Mouse (Mus musculus) gastrocnemius, adult 18-20 months (tissue): ENCODE results near the gene Gm45713. TPM values are rescaled to one million over a fixed set of nuclear protein-coding genes. Genes with fewer than 3 reads are reported as not detected.
"Not testable (repeated sequence)": the region's sequence is repeated elsewhere in the genome, so short reads cannot be mapped to it uniquely, and the experiment has no call there.

Source experiments
- DNase-seq: peaks from one replicate; pipeline ENCODE4 v3.0.0; 2021; ENCODE audit warnings: low spot score
- total RNA-seq, 2 experiments: library from RNA; stranded (reverse); gene quantifications; 2 replicates each; pipeline ENCODE4 v1.2.3; 2021

Gm45713 gene
- total RNA-seq, 2 experiments from 2014 or later = 1.2 TPM; not detected in 1

DNA sequence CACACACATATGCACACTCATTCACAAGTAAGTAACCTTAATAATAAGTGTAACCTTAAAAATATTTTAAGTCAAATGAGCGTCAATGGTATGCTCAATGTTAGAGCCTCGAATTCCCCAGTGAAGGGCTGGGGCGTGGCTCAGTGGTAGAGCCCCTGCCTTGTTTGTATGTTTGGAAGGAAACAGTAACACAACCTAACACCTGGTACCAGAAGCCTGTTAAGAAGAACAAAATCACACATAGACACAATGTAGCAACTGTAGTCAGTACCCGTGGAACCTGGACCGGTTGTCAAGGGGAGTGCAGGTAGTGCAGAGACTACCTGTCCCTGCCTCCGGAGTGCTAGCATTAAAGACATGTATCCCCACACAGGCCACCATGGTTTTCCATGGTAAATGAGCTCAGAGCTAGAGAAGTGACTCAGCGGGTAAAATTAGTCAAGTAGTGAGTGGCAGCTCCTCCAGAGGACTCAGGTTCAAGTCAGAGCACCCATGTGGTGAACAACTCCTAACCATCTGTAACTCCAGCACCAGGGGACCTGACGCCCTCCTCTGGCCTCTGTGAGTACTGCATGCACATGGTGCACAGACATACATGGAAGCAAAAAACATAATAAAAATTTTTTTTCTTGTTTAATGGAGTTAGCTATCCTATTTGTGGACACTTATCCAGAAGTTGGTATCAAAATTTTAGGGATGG, 37.3 kb downstream of the Gm45713 start:
- no peak for DNase-seq

DNA sequence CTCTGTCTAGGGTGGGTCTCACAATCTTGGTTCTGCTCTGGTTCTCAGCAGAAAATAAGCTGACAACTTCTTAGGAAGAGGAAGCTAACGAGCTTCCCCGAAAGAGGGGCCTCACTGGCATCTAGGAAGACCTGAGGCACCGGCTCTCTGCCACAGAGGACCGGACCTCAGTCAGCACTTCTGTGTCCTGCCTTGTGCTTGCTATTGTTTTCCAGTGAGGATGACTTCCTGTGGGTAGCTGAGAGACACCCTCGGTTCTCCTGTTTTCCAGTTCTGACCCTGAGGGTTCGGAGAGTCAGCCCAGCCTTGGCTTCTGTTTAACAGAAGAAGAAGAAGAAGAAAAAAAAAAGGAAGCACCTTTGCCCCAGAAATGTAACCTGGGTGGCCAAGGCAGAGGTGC, 38.6 kb downstream of the Gm45713 start:
- no peak for DNase-seq

DNA sequence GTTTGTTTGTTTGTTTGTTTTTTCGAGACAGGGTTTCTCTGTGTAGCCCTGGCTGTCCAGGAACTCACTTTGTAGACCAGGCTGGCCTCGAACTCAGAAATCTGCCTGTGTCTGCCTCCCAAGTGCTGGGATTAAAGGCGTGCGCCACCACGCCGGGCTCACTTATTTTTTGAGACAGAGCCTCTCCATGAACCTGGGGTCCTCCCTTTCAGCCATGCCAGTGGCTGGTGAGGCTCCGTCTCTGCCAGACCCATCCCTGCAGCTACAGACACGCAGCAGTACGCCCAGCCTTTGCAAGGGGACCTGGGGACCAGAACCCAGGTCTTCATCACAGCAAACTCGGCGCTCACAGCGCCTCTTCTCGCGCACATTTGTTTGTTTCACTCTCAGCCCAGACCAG, 40.1 kb downstream of the Gm45713 start:
- DNase-seq = not testable (repeated sequence)

DNA sequence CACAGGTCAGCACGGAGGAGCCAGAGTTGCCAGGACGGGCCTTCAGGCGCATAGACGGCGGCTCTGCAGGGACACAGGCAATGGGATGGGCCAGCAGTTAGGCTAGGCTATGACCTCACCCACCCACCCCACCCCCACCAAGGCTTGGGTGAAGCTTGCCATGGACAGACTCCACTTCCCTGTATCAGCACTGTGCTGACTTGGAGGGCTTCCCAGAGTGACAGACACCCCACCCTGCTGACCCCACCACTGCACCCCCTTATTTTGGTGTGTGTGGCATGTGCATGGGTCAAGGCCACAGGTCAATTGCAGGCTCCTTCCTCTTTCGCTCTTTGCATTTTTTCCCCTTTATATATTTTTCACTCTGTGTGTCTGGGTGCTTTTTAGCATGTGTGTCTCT, 40.7 kb downstream of the Gm45713 start:
- no peak for DNase-seq

DNA sequence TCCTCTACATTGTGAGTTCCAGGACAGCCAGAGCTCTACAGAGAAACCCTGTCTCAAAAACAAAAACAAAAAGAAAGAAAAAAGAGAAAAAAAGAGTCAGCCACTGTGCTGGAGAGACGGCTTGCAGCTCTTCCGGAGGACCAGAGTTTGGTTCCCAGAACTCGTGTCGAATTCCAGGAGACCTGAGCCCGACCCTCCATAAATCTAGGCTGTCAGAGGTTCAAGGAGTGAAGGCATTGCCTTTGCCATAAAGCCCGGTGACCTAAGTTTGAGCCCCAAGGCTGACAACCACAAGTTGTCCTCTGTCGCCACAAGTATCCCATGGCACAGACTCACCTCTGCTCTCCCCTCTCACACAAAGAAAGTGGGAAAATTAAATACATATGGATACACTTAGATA, 41.9 kb downstream of the Gm45713 start:
- DNase-seq = no peak

DNA sequence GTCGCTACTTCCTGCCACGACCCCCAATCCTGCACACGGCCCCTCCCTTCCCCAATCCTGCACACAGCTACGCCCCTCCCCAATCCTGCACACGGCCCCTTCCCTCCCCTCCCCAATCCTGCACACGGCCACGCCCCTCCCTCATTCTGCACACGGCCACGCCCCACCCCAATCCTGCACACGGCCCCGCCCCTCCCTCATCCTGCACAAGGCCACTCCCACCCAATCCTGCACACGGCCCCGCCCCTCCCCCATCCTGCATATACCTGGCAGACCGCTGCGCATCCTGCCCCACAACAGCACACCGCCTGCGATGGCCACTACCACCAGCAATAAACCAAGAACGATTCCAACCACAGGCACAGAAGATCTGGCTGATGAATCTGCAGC, 42.5 kb downstream of the Gm45713 start:
- DNase-seq = no peak

DNA sequence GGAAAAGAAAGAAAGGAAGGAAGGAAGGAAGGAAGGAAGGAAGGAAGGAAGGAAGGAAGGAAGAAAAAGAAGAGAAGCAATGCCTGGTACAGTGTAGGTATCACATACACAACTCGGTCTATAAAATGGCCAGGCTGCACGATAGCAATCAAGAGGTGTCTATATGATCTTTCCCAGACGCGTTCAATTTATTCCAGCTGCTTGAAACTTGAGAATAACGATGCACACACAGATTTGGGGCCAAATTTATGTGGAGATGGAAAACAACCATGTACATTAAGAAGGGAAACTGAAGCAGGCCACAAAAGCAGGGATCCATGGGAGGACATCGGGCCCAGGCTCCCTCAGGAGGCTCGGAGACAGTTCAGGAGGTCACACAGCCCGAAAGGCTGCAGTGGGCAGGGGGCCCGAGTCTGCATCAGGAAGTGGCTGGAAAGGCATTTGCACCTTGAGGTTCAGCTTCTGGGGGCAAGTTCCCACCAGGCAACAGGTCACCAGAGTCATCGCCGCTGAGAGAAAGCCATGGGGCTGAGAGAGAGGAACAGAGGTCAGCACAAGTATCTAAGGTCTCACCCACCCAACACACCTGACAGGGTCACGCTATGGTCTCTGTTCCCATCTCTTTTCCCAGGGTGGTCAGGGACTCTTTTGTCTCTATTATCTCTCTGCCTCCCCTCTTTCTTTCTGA, 43.1 kb downstream of the Gm45713 start:
- no peak for DNase-seq

DNA sequence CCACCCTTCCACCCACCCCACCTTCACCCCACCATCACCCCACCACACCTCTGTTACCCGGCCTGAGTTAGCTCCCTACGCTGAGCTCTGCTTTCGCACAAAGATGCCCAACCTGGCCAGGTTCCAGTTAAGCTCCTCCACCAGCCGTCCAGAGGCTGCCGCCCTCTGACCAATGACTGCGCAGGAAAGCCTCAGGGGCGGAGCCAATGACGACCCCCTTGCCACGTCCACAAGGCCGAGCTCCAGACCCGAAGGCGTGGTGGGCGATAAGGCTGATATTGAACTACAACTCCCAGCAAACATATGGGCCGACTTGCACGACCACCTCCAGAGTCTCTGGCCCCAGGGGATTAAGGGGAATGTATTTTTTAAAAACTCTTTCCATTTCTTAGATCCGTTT, 44.0 kb downstream of the Gm45713 start, which contains the start of gene Rcn3:
Gene Rcn3, minus strand, starts transcription at position 174 of the 400 bp plus-strand sequence.
- peak; percentile 84 for DNase-seq

DNA sequence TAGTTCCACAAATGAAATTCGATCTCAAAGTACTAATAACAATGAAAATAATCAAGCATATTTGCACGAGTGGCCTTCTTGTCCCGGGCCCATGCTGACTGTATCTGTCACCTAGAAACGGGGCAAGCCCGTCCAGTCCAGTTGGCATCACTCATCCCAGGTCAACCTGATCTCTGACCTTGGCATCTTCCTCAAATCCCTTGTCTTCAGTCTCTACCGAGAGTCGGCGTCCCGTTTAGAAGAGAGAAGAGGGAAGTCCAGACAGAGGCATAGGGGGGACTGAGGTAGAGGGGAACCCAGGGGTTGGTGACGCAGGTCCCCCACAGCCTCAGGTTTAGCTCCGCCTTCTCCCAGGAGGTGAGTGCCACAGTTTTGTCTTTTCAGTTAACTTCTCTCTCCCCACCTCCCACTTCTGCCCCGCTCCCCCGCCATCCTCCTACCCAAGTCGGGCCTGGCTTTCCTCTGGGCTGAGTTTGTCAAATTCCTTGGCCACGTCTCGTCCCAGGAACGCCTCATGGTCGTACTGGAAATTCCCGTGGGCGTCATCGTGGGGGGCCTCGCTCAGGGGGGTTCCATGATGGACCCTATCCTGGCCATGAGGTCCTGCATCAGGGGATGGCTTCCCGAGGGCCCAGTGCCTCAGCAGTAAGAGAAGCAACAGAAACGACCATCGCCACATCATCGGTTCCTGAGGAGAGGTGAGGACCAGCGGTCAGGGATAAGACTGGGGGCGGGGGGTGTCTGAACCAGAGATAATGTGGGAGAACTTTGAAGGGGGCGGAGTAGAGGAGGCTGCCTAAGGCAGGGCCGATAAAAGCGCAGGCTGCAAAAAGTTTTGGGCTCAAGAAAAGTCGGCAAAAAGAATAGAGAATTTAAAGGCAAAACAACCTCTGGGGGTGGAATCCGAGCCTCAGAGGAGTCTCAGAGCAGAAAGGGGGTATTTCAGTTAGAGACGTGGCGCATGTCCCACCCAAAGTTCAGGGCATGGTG, 44.7 kb downstream of the Gm45713 start:
- no peak for DNase-seq

DNA sequence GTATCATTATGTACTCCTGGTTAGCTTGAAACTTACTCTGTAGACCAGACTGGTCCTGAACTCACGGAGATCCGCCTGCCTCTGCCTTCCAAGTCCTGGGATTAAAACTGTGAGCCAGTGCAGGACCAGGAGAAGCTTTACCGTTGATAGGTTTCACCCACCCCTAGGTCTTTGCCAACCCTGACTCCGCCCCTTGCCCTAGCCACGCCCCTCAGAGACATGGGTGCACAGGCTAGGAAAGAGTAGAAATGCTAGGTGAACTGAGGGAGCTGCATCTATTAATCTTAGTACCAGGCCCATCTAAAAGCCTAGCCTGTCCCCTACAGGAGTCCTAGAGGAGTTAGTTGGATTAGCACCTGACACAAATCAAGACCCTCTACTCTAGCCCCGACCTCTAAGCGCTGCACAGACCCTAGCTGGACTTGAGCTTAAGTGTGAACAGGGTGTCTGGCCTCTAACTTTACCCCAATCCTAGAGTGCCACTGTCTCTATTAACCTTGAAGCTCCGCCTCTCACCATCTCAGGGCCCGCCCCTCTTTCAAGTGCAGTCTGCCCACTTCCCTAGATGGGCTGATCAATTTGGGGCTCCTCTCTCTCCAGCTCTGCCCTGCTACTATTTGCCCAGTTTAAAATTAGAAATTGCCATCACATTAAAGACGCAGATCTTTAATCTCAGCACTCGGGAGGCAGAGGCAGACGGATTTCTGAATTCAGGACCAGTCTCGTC, 45.6 kb downstream of the Gm45713 start:
- DNase-seq = no peak

DNA sequence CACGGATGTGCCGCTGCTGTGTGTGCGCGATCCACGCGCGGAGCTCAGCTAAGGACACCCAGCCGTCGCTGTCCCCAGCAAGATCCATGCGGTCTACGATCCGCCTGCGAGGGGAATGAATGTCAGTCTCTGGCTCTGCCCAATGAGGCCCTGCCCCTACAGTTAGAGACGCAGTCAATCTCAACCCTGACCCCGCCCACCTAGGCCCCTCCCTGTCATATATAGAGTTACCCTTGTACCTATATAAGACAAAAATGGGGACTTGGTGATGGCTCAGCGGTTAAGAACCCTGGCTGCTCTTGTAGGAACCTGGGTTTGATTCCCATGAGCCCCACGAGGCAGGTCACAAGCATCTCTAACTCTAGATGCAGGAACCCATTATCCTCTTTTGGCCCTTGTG, 47.4 kb downstream of the Gm45713 start:
- DNase-seq = no peak

DNA sequence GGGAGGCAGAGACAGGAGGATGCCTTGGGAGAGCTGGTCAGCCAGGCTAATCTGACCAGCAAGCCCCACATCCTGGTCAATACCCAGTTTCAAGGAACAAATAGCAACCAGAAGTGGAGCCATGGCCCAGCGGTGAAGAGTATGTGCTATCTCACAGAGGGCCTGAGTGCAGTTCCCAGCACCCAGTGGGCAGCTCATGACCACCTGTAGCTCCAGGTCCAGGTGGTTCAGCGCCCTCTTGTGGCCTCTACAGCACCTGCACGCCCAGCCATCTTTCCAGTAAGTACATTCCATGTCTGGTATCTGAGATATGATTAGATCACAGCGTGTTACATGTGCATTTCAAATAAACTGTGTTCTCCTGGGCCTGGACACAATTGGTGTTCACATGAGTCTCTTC, 49.9 kb downstream of the Gm45713 start:
- DNase-seq = no peak

DNA sequence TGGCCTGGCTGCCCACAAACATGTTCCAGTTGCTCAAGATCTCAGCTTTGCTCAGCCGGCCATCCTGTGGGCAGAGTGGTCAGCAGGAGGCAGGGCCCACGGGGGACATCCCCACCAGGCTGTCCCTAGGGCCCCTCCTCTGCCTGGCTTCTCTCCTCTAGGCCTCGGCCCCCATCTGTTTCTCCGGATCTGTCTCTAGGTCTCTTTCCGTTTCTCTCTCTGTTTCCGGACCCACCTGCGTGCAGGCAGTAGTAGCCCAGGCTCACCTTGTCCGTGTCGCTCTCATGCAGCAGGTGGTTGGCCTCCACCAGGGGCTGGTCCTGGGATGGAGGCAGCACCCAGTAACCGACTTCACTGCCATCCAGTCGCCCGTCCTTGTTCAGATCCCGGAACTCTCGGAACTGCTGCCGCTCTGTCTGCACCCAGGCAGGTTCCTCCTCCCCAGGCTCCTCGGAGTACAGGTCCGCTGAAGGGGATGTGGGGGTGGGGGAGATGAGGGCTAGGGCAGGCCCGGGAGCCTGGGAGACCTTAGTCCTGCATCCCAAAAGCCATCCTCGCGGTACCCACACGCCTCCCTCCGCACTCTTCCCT, 52.6 kb downstream of the Gm45713 start:
- no peak for DNase-seq

DNA sequence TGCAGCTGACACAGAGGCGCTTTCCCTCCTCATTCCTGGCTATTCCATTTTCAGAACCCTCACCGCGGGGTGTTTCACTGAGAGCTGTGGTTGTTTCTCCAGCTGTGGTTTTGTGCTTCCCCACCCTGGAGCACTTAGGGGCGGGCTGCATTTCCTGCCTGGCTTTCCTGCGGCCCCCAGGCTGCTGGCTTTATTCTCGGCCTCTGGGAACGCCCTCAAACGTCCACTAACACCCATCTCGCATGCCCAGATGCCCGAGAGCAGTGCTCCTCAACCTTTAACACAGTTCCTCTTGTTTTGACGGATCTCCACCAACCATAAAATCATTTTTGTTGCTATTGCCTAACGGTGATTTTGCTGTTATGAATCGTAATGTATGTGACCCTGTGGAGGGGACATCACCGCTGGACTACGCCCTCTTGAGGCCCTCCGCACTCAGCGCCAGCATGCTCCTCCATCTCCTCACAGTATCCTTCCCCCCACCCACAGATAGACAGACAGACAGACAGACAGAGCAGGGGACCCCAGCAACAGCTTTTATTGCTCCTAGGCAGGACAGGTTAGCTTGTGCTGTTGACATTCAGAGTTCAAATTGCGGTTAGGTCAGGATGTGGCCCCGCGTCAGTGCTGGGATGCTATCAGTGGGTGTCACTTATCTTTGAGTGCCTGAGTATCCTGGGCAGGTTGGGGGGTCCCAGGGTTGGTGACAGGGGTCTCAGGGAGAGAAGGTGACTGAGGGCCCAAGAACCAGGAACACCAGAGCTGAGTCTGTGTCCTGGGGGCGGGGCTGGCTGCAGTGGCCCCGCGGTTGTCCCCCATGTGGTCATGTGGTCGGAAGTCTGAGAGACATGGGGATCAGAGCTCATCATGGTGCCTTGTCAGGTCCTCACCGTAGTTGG, 53.4 kb downstream of the Gm45713 start:
- peak; percentile 47 for DNase-seq

DNA sequence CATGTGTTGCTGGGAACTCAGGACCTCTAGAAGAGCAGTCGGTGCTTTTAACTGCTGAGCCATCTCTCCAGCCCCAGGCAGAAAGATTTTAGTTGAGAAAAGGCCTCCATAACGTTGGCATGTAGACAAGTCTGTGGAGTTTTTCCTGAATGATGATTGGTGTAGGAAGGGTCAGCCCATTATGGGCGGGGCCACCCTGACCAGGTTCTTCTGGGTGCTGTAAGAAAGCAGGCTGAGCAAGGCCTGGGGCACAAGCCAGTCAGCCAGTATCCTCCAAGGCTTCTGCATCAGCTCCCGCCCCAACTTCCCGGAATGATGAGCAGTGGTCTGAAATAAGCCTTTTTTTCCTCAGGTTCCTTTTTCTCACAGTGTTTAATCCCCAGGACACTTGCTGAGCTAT, 55.0 kb downstream of the Gm45713 start:
- no peak for DNase-seq

DNA sequence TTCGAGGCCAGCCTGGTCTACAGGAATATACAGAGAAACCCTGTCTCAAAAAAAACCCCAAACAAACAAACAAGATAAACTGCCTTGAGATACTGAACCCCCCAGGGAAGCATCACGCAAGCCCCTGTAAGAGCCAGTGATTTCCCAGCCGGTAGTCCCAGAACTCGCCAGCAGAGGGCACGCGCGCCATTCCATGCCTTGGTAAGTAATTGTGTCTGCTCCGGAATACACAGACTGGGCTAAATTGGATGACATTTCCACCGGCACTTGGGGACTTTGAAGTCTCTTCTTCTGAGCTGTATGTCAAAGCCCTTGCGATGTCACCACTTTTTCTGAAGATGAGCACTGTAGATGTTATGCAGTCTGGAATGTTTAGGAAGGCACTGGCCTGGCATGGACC, 56.2 kb downstream of the Gm45713 start:
- DNase-seq = peak; percentile 92

DNA sequence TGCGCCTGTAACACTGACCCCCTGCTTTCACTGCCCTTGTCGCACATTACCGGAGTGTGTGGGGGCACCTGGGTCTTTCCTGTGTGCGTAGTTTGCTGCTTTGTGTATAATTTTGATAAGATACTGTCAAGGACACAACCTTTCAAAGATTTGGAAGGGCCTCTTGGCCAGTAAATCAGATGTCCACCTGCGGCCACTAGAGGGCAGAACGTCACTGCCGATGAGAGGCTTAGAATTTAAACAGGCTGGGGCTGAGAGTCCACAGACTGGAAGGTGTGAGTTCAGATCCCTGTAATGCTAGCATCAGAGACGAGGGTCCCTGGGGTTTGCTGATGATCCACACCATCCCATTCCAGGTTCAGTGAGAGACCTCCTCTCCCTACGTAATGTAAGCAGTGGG, 57.5 kb downstream of the Gm45713 start:
- peak; percentile 79 for DNase-seq

DNA sequence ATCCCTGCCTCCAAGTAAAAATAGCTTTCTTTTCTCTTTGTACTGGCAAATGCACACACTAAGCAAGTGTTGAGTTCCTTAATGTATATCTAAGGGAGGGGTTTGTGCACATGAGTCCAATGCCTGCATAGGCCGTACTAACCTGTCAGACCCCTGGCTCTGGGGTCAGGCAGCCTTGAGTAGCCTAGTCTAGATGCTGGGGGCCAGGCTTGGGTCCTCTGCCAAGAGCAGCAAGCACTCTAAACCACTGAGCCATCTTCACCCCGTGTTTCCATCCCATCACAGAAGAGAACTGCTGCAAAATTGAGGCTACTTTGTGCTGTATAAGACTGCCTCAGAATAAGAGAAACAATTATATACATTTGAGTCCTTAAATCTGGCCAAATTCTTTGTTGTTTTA, 58.2 kb downstream of the Gm45713 start:
- DNase-seq = no peak

DNA sequence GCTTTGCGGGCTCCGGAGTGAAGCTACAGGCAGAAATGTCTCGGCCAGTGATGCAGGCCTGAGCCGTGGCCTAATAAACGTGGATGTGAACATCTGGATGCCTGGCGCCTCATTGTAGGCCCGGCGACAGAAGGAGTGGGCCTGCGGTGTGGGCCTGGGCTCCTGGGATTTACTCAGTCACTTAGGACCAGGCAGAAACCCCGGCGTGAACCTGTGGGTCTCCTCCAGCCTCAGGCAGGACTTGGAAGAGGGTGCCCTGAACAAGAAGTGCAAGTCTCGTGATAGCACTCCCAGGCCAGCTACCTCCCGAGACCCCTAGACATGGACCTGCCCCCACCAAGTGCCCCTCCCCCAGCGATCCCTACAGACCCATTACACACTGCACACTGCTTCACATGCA, 58.7 kb downstream of the Gm45713 start:
- DNase-seq = no peak

DNA sequence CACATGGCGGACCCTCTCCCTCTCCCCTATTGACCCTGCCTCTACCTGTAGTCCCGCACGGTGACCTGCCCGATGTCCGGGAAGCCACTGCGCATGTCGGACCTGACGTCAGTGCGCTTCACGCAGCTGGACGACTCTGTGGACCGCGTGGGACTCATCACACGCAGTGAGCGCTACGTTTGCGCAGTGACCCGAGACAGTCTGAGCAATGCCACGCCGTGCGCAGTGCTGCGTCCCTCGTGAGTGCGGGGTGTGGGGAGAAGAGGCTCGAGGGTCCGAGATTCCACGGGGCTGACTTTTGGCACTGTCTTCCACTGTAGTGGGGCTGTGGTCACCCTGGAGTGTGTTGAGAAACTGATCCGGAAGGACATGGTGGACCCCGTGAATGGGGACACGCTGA, 59.5 kb downstream of the Gm45713 start:
- DNase-seq = no peak
